In genomic region chr3:26924212-26924611, GRCm38 (mm10) we compare ENCODE assay signal across 25 mouse cellular contexts.
DNase-seq lines count a peak whose midpoint lies in the region; ATAC-seq lines count a peak whose summit lies in the region.
"Had no signal": no experiment of that assay in that cellular context is flagged by ENCODE, and none has a peak within 500 bp of the region (broad histone marks: within the 10 kb centered on the region; RNA-seq: fewer than 3 reads in every experiment).

No protein-coding gene starts in this region.

- H3K4me2 ChIP-seq in hindbrain, embryonic 13.5 days, result no peak overlapping the region
- no peak overlapping the region for H3K4me2 ChIP-seq in hindbrain, embryonic 11.5 days (replicated peaks; ENCODE audit: low read depth, low read length)
- no peak overlapping the region for H3K4me2 ChIP-seq in neural tube, embryonic 13.5 days
- H3K4me2 ChIP-seq: embryonic facial prominence, embryonic 12.5 days; heart, embryonic 15.5 days; liver, embryonic 15.5 days; lung, embryonic 15.5 days had no signal

- no peaks in the 10 kb centered on the region for H3K36me3 ChIP-seq in hindbrain, embryonic 13.5 days
- H3K36me3 ChIP-seq in hindbrain, embryonic 11.5 days (ENCODE audit: control insufficient read depth, insufficient read depth, low read length), result no peaks in the 10 kb centered on the region
- no peaks in the 10 kb centered on the region for H3K36me3 ChIP-seq in neural tube, embryonic 13.5 days
- H3K36me3 ChIP-seq: embryonic facial prominence, embryonic 12.5 days; heart, embryonic 10.5 days; heart, embryonic 15.5 days; liver, embryonic 15.5 days; lung, embryonic 15.5 days; midbrain, embryonic 10.5 days had no signal

- peak; percentile 3 to 5 for DNase-seq in cerebellum, postnatal 10 days
- no peak for DNase-seq in hindbrain, embryonic 11.5 days (ENCODE audit: low spot score)
- no peak for DNase-seq in neural tube, embryonic 10.5 days (ENCODE audit: extremely low spot score, low spot score)
- no peak for DNase-seq in liver
- DNase-seq: adrenal gland, adult 8-10 months; cerebellum, adult 11 months; cerebellum, adult 9-10 months; embryo, embryonic 11 days; gastrocnemius, postnatal 14 days; kidney, adult 11 months; kidney, postnatal 14 days; right cerebral cortex, postnatal 25 days; spleen, adult 18-20 months; thymus, postnatal 14 days had no signal

- no peak overlapping the region for H3K9ac ChIP-seq in hindbrain, embryonic 13.5 days
- no peak overlapping the region for H3K9ac ChIP-seq in hindbrain, embryonic 11.5 days (ENCODE audit: low read depth, low read length)
- no peak overlapping the region for H3K9ac ChIP-seq in neural tube, embryonic 13.5 days
- H3K9ac ChIP-seq: embryonic facial prominence, embryonic 12.5 days; heart, embryonic 15.5 days; liver, embryonic 15.5 days; lung, embryonic 15.5 days had no signal

- 31% methylated on average over 3 of the region's 3 CpGs for WGBS in hindbrain, embryonic 13.5 days
- 43% methylated on average over 3 of the region's 3 CpGs for WGBS in hindbrain, embryonic 11.5 days
- 45% methylated on average over 3 of the region's 3 CpGs for WGBS in neural tube, embryonic 13.5 days

- no peak overlapping the region for H3K27ac ChIP-seq in hindbrain, embryonic 13.5 days
- H3K27ac ChIP-seq in hindbrain, embryonic 11.5 days (ENCODE audit: low read depth, low read length), result no peak overlapping the region
- H3K27ac ChIP-seq in neural tube, embryonic 13.5 days (replicated peaks), result no peak overlapping the region
- H3K27ac ChIP-seq: embryonic facial prominence, embryonic 12.5 days; heart, embryonic 10.5 days; heart, embryonic 15.5 days; liver, embryonic 15.5 days; lung, embryonic 15.5 days; midbrain, embryonic 10.5 days had no signal

- H3K4me1 ChIP-seq in hindbrain, embryonic 13.5 days (replicated peaks), result peaks cover 9% of the 10 kb centered on the region; the same call in 1 of the 2 replicates
- no peaks in the 10 kb centered on the region for H3K4me1 ChIP-seq in hindbrain, embryonic 11.5 days (replicated peaks; ENCODE audit: control insufficient read depth, insufficient read depth, low read length)
- H3K4me1 ChIP-seq in neural tube, embryonic 13.5 days (replicated peaks), result peaks cover 20% of the 10 kb centered on the region
- H3K4me1 ChIP-seq: embryonic facial prominence, embryonic 12.5 days; heart, embryonic 10.5 days; heart, embryonic 15.5 days; liver, embryonic 15.5 days; lung, embryonic 15.5 days; midbrain, embryonic 10.5 days had no signal

- no peak for ATAC-seq in cerebellum, adult (ENCODE audit: insufficient number of reproducible peaks, low FRiP score, low TSS enrichment)
- ATAC-seq in hindbrain, embryonic 13.5 days (ENCODE audit: low FRiP score), result peak; percentile 69
- no peak for ATAC-seq in hindbrain, embryonic 11.5 days (ENCODE audit: low FRiP score)
- ATAC-seq in neural tube, embryonic 13.5 days (ENCODE audit: low read depth), result peak; percentile 48
- ATAC-seq: inflammation-experienced regulatory T-cells, adult 6 months had no signal

- H3K27me3 ChIP-seq in hindbrain, embryonic 13.5 days, result no peaks in the 10 kb centered on the region
- no peaks in the 10 kb centered on the region for H3K27me3 ChIP-seq in hindbrain, embryonic 11.5 days (ENCODE audit: control insufficient read depth, insufficient read depth, low read length)
- H3K27me3 ChIP-seq in neural tube, embryonic 13.5 days, result no peaks in the 10 kb centered on the region
- H3K27me3 ChIP-seq: CH12.LX; embryonic facial prominence, embryonic 12.5 days; heart, embryonic 15.5 days; liver, embryonic 15.5 days; lung, embryonic 15.5 days had no signal

- H3K4me3 ChIP-seq in hindbrain, embryonic 13.5 days, result no peak overlapping the region
- H3K4me3 ChIP-seq in hindbrain, embryonic 11.5 days (ENCODE audit: low read depth, low read length), result no peak overlapping the region
- no peak overlapping the region for H3K4me3 ChIP-seq in neural tube, embryonic 13.5 days
- H3K4me3 ChIP-seq: embryonic facial prominence, embryonic 12.5 days; heart, embryonic 10.5 days; heart, embryonic 15.5 days; liver, embryonic 15.5 days; lung, embryonic 15.5 days; midbrain, embryonic 10.5 days had no signal

- no peaks in the 10 kb centered on the region for H3K9me3 ChIP-seq in hindbrain, embryonic 13.5 days
- no peaks in the 10 kb centered on the region for H3K9me3 ChIP-seq in hindbrain, embryonic 11.5 days (ENCODE audit: control insufficient read depth, low read length)
- H3K9me3 ChIP-seq in neural tube, embryonic 13.5 days, result no peaks in the 10 kb centered on the region
- H3K9me3 ChIP-seq: embryonic facial prominence, embryonic 12.5 days; heart, embryonic 10.5 days; heart, embryonic 15.5 days; liver, embryonic 15.5 days; lung, embryonic 15.5 days had no signal

Comparison
In these comparisons a context has a peak if more than half of its experiments do, and no peak if none do; other contexts are left out.
1. ATAC-seq: peak in hindbrain, embryonic 13.5 days (single experiment) and neural tube, embryonic 13.5 days (single experiment); none in cerebellum, adult (single experiment) and hindbrain, embryonic 11.5 days (single experiment).
2. DNase-seq: peak in cerebellum, postnatal 10 days (2 of 2); none in hindbrain, embryonic 11.5 days (single experiment), neural tube, embryonic 10.5 days (single experiment) and liver (single experiment).